8 mouse cellular contexts compared by ENCODE assay signal in genomic region chr11:104550406-104550974, GRCm38 (mm10). TPM values are rescaled to one million over a fixed set of nuclear protein-coding genes. Genes with fewer than 3 reads are reported as not detected.
DNase-seq lines count a peak whose midpoint lies in the region; ATAC-seq lines count a peak whose summit lies in the region.

Cdc27 (minus strand) TSS chr11:104550620.
Myl4 (plus strand) TSS chr11:104550663.

- H3K27me3 ChIP-seq in hindbrain, embryonic 12.5 days = 0 out of 2 replicates have a peak, but pooled peaks cover 4% of the 10 kb centered on the region

- ATAC-seq in hindbrain, embryonic 12.5 days (ENCODE audit: low FRiP score) = peak; percentile 97

- peak within 1 kb of the TSS; percentile 100 for H3K9ac ChIP-seq in hindbrain, embryonic 12.5 days

- peak within 1 kb of the TSS; percentile 75 for H3K4me2 ChIP-seq in hindbrain, embryonic 12.5 days (replicated peaks)

- DNase-seq in NIH3T3 (ENCODE audit: low read depth) = peak; percentile 98
- peak; percentile 99 to 100 for DNase-seq in cerebellum, postnatal 10 days
- peak; percentile 97 to 100 for DNase-seq in frontal cortex, postnatal 10 days (ENCODE audit: low spot score in 2 of 2)
- peak; percentile 100 for DNase-seq in layer of hippocampus, postnatal 14 days (ENCODE audit: low spot score in 2 of 2)
- DNase-seq in lung, postnatal 14 days = peak; percentile 100
- DNase-seq in retina, adult 2 months (ENCODE audit: low read depth, low spot score) = peak; percentile 98
- peak; percentile 99 to 100 for DNase-seq in thymus, postnatal 36 days

- no peaks in the 10 kb centered on the region for H3K9me3 ChIP-seq in hindbrain, embryonic 12.5 days (replicated peaks)

- H3K4me3 ChIP-seq in hindbrain, embryonic 12.5 days = peak within 1 kb of the TSS; percentile 95

- no peaks in the 10 kb centered on the region for H3K36me3 ChIP-seq in hindbrain, embryonic 12.5 days

- WGBS in hindbrain, embryonic 12.5 days = under 1% methylated on average over 35 of the region's 35 CpGs

- peak within 1 kb of the TSS; percentile 89 for H3K27ac ChIP-seq in hindbrain, embryonic 12.5 days

- peaks cover 16% of the 10 kb centered on the region; the same call in 1 of the 2 replicates for H3K4me1 ChIP-seq in hindbrain, embryonic 12.5 days

RNA-seq across cellular contexts. Expression of gene Cdc27, which starts in this region (rescaled TPM):
- polyA plus RNA-seq in hindbrain, embryonic 12.5 days (2016; fragmentation: Nextera tagmentation; extraction: Ambion mirVana) = 47.6 and 50.4 TPM in 2 replicates
- 10 to 100 TPM; 64.6 to 65.4 TPM for total RNA-seq in layer of hippocampus, postnatal 14 days (2021)

RNA-seq across cellular contexts. Expression of gene Myl4, which starts in this region (rescaled TPM):
- 6.1 and 17.5 TPM in 2 replicates for polyA plus RNA-seq in hindbrain, embryonic 12.5 days (2016; fragmentation: Nextera tagmentation; extraction: Ambion mirVana)
- total RNA-seq in layer of hippocampus, postnatal 14 days (2021) = 1 to 10 TPM; 3.6 to 4.9 TPM

Comparison
In these comparisons a context has a peak if more than half of its experiments do, and no peak if none do; other contexts are left out.
1. Peak in every context shown above with its lines: DNase-seq, ATAC-seq, H3K4me3 ChIP-seq and H3K27ac ChIP-seq.